Mouse (Mus musculus) testis, adult 2 months (tissue): ENCODE measurements around the gene 1700014D04Rik. TPM values are rescaled to one million over a fixed set of nuclear protein-coding genes. Genes with fewer than 3 reads are reported as not detected.

Experiments used
- H3K27ac ChIP-seq: fragments of 200-500 bp; 2 replicates; pipeline ENCODE4 v1.5.1; 2012; ENCODE audit warnings: low read depth, low read length; ENCODE audit not compliant: control insufficient read depth, insufficient read depth
- H3K27me3 ChIP-seq: fragments of 200-500 bp; 2 replicates; pipeline ENCODE4 v1.6.1; 2012; ENCODE audit warnings: mild to moderate bottlenecking, low read length, moderate library complexity; ENCODE audit not compliant: control insufficient read depth, insufficient read depth
- H3K36me3 ChIP-seq: fragments of 200-500 bp; 2 replicates; pipeline ENCODE4 v1.6.1; 2012; ENCODE audit warnings: mild to moderate bottlenecking, low read length; ENCODE audit not compliant: control insufficient read depth, insufficient read depth
- H3K4me1 ChIP-seq: fragments of 200-500 bp; 2 replicates; pipeline ENCODE4 v1.6.1; 2012; ENCODE audit warnings: low read length; ENCODE audit not compliant: control insufficient read depth, insufficient read depth
- H3K4me3 ChIP-seq: fragments of 200-500 bp; 2 replicates; pipeline ENCODE4 v1.5.1; 2012; ENCODE audit warnings: low read depth, mild to moderate bottlenecking, low read length, moderate library complexity, mixed read lengths; ENCODE audit not compliant: control insufficient read depth
- CTCF ChIP-seq: fragments of 200-500 bp; IDR thresholded peaks from 2 replicates; pipeline ENCODE4 v1.5.1; 2012; ENCODE audit warnings: low read depth, mild to moderate bottlenecking, inconsistent platforms, low read length, moderate library complexity; ENCODE audit not compliant: control insufficient read depth, insufficient read depth, insufficient replicate concordance
- POLR2A ChIP-seq: fragments of 200-500 bp; IDR thresholded peaks from 2 replicates; pipeline ENCODE4 v1.6.1; 2012; ENCODE audit warnings: low read depth, mild to moderate bottlenecking, inconsistent platforms, low read length, moderate library complexity; ENCODE audit not compliant: control insufficient read depth
- polyA plus RNA-seq: library from polyadenylated mRNA; depleted of rRNA; stranded (reverse); fragments of >200 nt; gene quantifications from 2 replicates; pipeline ENCODE4 v1.2.3, GENCODE M21; 2012

1700014D04Rik gene
- polyA plus RNA-seq, 1 experiment = 46.7 TPM

DNA sequence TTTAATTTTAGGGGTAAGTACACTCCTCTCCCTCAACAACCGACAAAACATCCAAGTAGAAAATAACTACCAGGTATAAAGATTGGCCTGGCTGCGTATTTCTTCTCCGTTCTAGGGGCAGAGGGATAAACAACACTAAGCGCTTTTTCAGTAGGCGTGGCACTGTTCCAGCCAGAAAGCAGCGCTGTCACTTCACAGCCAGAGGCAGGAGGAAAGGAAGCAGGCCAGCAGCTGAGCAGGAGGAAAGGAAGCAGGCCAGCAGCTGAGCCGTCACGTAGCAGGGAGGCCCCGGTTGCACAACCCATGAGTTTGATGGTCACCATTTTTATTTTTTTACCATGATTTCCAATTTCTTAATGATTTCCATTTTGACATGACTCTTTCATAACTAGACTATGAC is 24.7 kb upstream of the 1700014D04Rik start:
- H3K4me1 ChIP-seq = peaks cover 8% of the 10 kb centered on the region
- no peaks in the 10 kb centered on the region for H3K27me3 ChIP-seq
- peak overlapping the region; percentile 33; the same call in 1 of the 2 replicates for H3K27ac ChIP-seq
- TF ChIP-seq POLR2A = no peak
- TF ChIP-seq CTCF = no peak
- H3K4me3 ChIP-seq = peak overlapping the region; percentile 73
- H3K36me3 ChIP-seq = no peaks in the 10 kb centered on the region; the same call in none of the 2 replicates

DNA sequence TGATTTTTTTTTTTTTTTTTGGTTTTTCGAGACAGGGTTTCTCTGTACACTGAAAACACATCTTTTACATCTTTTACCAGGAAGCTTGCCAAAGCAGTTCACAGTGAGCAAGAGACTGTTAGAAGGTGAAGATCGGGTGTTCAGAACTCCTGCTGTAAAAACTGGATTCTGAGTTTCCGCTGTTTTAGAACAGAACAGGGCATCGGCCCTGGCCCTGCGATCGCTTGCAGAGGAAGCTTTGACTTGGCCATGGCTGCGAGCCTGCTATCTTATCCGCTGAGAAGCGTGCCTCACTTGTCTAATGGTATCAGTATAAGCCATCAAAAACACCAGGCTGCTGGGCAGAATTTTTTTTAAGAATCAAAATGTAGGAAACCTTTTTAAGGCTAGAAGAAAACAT is 24.3 kb upstream of the 1700014D04Rik start:
- Histone ChIP-seq H3K27ac (peak overlapping the region; percentile 23; the same call in 1 of the 2 replicates), H3K36me3 (no peaks in the 10 kb centered on the region; the same call in none of the 2 replicates), H3K4me1 (peaks cover 11% of the 10 kb centered on the region), H3K4me3 (peak overlapping the region; percentile 73), H3K27me3 (no peaks in the 10 kb centered on the region)
- no peak for TF ChIP-seq POLR2A
- no peak for TF ChIP-seq CTCF

DNA sequence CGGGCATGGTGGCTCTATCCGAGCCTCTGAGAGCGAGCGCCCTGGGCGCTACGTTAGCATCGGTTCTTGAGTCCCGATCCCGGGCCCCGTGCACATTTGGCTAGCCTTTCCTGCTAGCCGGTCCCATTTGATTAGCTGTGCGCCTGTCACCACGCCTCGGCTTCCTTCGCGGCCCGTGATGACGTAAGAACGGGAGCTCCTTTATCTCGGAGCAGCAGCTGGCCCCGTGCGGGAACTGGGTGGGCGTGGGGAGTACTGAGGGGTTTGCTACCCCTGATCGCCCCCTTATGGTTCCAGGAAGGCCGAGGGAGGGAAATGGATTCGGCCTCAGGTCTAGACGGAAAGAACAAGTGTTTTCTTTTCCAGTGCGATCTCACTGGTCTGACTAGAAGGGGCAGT is 23.6 kb upstream of the 1700014D04Rik start:
- H3K4me1 ChIP-seq = peaks cover 12% of the 10 kb centered on the region
- no peak for TF ChIP-seq CTCF
- TF ChIP-seq POLR2A = no peak
- no peaks in the 10 kb centered on the region for H3K27me3 ChIP-seq
- H3K36me3 ChIP-seq = no peaks in the 10 kb centered on the region; the same call in none of the 2 replicates
- peak overlapping the region; percentile 88 for H3K4me3 ChIP-seq
- peak overlapping the region; percentile 96 for H3K27ac ChIP-seq

DNA sequence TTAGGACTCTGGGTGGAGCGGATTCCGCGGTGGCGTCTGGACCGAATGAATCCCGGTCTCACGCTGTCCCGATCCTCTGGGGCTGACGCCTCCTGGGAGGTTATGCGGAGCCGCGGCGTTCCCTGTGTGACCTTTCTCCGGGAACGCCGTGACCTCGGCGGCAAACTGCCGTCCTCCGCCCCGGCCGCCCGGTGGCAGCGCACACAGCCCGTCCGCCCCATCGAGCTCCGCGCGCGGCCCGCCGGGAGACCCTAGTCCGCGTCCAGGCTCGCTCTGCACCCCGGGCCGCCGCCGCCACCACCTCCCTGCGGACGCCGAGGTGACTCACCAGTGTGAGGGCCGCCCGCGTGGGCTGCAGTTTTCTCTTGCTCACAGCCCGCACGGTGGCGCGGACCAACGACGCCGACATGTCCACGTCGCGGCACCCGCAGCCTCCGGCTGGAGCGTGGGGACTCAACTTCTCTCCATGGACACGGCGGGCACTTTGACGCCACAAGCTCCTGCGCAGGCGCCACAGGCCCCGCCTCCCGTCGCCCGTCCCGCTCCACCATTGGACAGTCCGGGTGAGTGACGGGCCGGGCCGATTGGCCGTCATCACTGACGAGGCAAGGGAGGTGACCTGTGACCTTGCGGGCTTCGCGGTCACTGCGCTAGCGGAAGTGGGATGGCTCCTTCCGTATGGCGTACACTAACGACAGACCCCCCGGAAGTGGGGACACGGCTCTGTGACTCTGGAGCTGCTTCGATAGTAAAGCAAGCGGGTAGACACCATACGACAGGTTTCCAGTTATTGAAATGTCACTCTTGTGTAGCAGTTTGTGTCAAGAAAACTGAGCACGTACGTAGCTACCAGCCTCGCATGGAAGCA is 23.0 kb upstream of the 1700014D04Rik start, which contains the start of gene Isca1:
Gene Isca1, minus strand, starts transcription at position 515 of the 868 bp plus-strand sequence.
- peak; percentile 89 for TF ChIP-seq POLR2A
- no peak for TF ChIP-seq CTCF
- no peaks in the 10 kb centered on the region for H3K27me3 ChIP-seq
- peak within 1 kb of the TSS; percentile 88 for H3K4me3 ChIP-seq
- no peaks in the 10 kb centered on the region; the same call in none of the 2 replicates for H3K36me3 ChIP-seq
- peak within 1 kb of the TSS; percentile 96 for H3K27ac ChIP-seq
- H3K4me1 ChIP-seq = peaks cover 12% of the 10 kb centered on the region

DNA sequence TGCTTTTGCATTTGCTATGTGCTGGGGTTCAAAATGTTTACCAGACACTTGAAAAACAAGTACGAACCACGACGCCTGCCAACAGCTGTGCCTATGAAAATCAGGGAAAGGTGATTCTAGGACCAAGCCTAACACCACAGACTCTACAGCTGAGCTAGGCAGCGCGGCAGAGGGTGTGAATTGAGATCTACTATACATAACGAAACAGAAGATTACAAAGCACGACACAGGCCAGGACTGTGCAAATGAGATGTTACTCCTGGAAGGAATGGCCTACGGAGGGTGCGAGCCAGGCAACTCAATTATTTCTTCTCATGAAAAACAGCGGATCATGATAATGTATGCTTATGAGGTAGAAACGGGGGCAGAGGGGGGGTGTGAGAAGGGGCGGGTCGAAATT is 22.0 kb upstream of the 1700014D04Rik start:
- Histone ChIP-seq H3K4me3 (peak overlapping the region; percentile 88), H3K36me3 (no peaks in the 10 kb centered on the region; the same call in none of the 2 replicates), H3K27me3 (no peaks in the 10 kb centered on the region), H3K27ac (peak overlapping the region; percentile 52; the same call in 1 of the 2 replicates), H3K4me1 (peaks cover 12% of the 10 kb centered on the region)
- TF ChIP-seq CTCF = no peak

DNA sequence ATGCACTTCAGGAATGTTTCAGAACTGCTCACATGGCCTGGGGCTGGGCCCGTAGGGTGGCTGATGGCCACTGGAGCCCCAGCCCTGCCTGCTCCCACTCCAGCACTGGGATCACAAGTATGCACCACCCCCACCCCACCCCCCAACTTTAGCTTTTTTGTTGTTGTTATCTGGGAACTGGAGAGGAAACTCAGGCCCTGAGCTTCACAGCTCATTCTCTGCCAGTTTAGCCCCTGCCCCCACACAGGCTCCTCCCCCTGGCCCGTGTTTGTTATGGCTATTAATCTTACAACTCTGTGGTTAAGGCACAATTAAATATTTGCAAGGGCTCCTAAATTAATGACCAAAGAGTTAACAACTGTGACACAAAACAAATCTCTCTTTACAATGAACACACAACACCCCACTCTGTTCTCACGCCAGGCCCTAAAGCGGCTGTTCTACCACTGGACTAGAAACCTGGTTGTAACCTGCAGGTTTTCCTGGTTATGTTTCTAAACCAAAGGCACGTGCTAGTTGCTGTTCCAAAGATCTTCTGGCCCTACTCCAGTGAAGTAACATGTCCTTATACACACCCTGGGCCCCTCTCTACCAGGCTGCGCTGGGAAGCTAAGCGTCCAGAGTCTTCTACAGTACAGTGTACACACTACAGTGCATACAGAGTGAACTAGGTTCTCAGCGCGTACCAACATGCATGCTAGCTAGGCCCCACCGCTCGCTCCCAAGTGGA is 20.4 kb upstream of the 1700014D04Rik start:
- Histone ChIP-seq H3K27me3 (no peaks in the 10 kb centered on the region), H3K4me1 (peaks cover 12% of the 10 kb centered on the region), H3K36me3 (no peaks in the 10 kb centered on the region; the same call in none of the 2 replicates), H3K27ac (no peak overlapping the region), H3K4me3 (no peak overlapping the region; the same call in 1 of the 2 replicates)
- TF ChIP-seq POLR2A (no peak), CTCF (no peak)

- Histone ChIP-seq H3K36me3 (no peaks in the 10 kb centered on the region; the same call in 1 of the 2 replicates), H3K4me3 (no peak overlapping the region), H3K27me3 (no peaks in the 10 kb centered on the region), H3K4me1 (peaks cover 6% of the 10 kb centered on the region), H3K27ac (no peak overlapping the region)
- no peak for TF ChIP-seq POLR2A
- no peak for TF ChIP-seq CTCF
Measured at GRCm38 (mm10) chr13:59762791-59763190, 16.2 kb upstream of the 1700014D04Rik start.
